Mouse (Mus musculus): ENCODE data around the gene Bcl2l14.

- TF ChIP-seq CTCF (IDR thresholded peaks at IDR 0.05; ENCODE audit: low read depth, low read length) (no peak), POLR2A (IDR thresholded peaks at IDR 0.05; ENCODE audit: insufficient read depth, low read length) (no peak)
Observed at GRCm38 (mm10) chr6:134377201-134377600, 18.9 kb upstream of the Bcl2l14 start.
